Mouse (Mus musculus): ENCODE data around the gene Iqgap3. TPM values are rescaled to one million over a fixed set of nuclear protein-coding genes. Genes with fewer than 3 reads are reported as not detected.

Gene Iqgap3
- polyA plus RNA-seq, 1 experiment from 2014 or later: 32.3 TPM

- Histone ChIP-seq H3K27ac (ENCODE audit: poor library complexity, severe bottlenecking) (no peak overlapping the region), H3K9me3 (replicated peaks) (no peaks in the 10 kb centered on the region), H3K36me3 (peaks cover 86% of the 10 kb centered on the region), H3K4me3 (no peak overlapping the region), H3K4me1 (replicated peaks) (no peaks in the 10 kb centered on the region), H3K4me2 (no peak overlapping the region), H3K9ac (no peak overlapping the region), H3K27me3 (replicated peaks) (no peaks in the 10 kb centered on the region)
- 63% methylated on average over 6 of the region's 6 CpGs for WGBS
- ATAC-seq (ENCODE audit: insufficient number of reproducible peaks, low FRiP score): no peak
Observed at GRCm38 (mm10) chr3:88097666-88098065, 15.9 kb downstream of the Iqgap3 start.

DNA sequence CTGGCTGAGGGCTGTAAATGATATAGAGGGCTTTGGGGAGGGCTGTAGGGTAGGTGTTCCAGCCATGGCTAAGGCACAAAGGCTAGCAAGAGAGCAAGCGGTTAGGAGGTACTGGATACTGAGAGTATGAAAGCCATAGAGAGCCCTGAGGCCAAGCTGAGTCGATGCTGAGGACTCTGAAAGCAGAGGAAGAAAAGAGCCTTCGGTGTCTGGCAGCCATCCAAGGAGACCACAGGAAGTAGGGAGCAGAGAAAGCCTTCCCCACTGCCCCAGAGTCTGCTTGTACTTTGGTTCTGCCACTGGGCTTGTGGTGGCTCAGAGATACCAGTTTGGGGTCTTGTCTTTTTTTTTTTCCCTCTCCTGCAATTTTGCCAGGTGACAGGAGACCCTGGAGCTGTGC, 18.5 kb downstream of the Iqgap3 start:
- ATAC-seq (ENCODE audit: insufficient number of reproducible peaks, low FRiP score): no peak
- no peak overlapping the region for H3K27ac ChIP-seq (ENCODE audit: poor library complexity, severe bottlenecking)

GRCm38 (mm10) chr3:88101736-88102135, 20.0 kb downstream of the Iqgap3 start:
- H3K4me3 ChIP-seq: no peak overlapping the region
- no peaks in the 10 kb centered on the region for H3K4me1 ChIP-seq (replicated peaks)
- no peaks in the 10 kb centered on the region for H3K9me3 ChIP-seq (replicated peaks)
- peaks cover 94% of the 10 kb centered on the region for H3K36me3 ChIP-seq
- H3K27ac ChIP-seq (ENCODE audit: poor library complexity, severe bottlenecking): no peak overlapping the region
- no peak for ATAC-seq (ENCODE audit: insufficient number of reproducible peaks, low FRiP score)
- H3K4me2 ChIP-seq: no peak overlapping the region
- H3K9ac ChIP-seq: no peak overlapping the region
- no peaks in the 10 kb centered on the region for H3K27me3 ChIP-seq (replicated peaks)
- 87% methylated on average over 7 of the region's 7 CpGs for WGBS

More for the DNA sequence above, 18.5 kb downstream of the Iqgap3 start:
- Histone ChIP-seq H3K36me3 (peaks cover 88% of the 10 kb centered on the region), H3K4me2 (no peak overlapping the region), H3K9me3 (replicated peaks) (no peaks in the 10 kb centered on the region), H3K9ac (no peak overlapping the region), H3K27me3 (replicated peaks) (no peaks in the 10 kb centered on the region), H3K4me3 (no peak overlapping the region), H3K4me1 (replicated peaks) (no peaks in the 10 kb centered on the region)
- 71% methylated on average over 3 of the region's 3 CpGs for WGBS

DNA sequence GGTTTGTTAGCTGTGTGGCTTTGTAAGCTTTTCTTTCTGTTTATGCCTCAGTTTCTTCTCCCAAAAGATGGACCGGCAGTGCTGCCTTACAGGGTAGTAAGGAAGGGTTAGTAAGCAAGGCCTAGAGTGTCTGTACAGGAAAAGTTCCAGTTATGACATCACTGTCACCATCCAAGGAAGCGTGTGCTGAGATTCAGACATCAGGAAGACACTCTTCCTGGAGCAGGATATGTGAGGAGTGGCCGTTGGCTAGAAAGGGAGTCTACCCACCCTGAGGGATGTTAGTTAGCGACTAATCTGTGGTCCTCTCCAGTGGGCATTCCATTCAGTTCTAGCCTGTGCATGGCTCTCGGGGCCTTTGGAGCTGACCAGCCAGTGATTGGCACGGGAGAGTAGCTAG, 20.4 kb downstream of the Iqgap3 start:
- WGBS: 74% methylated on average over 6 of the region's 6 CpGs
- H3K27ac ChIP-seq (ENCODE audit: poor library complexity, severe bottlenecking): no peak overlapping the region

GRCm38 (mm10) chr3:88102611-88103010, 20.8 kb downstream of the Iqgap3 start:
- Histone ChIP-seq H3K36me3 (peaks cover 93% of the 10 kb centered on the region), H3K4me1 (replicated peaks) (no peaks in the 10 kb centered on the region), H3K9ac (no peak overlapping the region), H3K27me3 (replicated peaks) (no peaks in the 10 kb centered on the region), H3K4me3 (no peak overlapping the region), H3K4me2 (no peak overlapping the region), H3K27ac (ENCODE audit: poor library complexity, severe bottlenecking) (no peak overlapping the region), H3K9me3 (replicated peaks) (no peaks in the 10 kb centered on the region)
- 67% methylated on average over 6 of the region's 6 CpGs for WGBS
- no peak for ATAC-seq (ENCODE audit: insufficient number of reproducible peaks, low FRiP score)

More for the DNA sequence above, 20.4 kb downstream of the Iqgap3 start:
- peaks cover 93% of the 10 kb centered on the region for H3K36me3 ChIP-seq
- no peaks in the 10 kb centered on the region for H3K4me1 ChIP-seq (replicated peaks)
- ATAC-seq (ENCODE audit: insufficient number of reproducible peaks, low FRiP score): 0 out of 2 replicates have a peak, but pooled peaks have one; percentile 22
- no peaks in the 10 kb centered on the region for H3K27me3 ChIP-seq (replicated peaks)
- H3K9me3 ChIP-seq (replicated peaks): no peaks in the 10 kb centered on the region
- H3K9ac ChIP-seq: no peak overlapping the region
- H3K4me2 ChIP-seq: no peak overlapping the region
- no peak overlapping the region for H3K4me3 ChIP-seq

- Histone ChIP-seq H3K27me3 (replicated peaks) (no peaks in the 10 kb centered on the region), H3K4me1 (replicated peaks) (no peaks in the 10 kb centered on the region), H3K27ac (ENCODE audit: poor library complexity, severe bottlenecking) (no peak overlapping the region), H3K4me3 (no peak overlapping the region), H3K36me3 (peaks cover 96% of the 10 kb centered on the region), H3K4me2 (no peak overlapping the region), H3K9me3 (replicated peaks) (no peaks in the 10 kb centered on the region), H3K9ac (no peak overlapping the region)
- WGBS: 86% methylated on average over 4 of the region's 4 CpGs
- no peak for ATAC-seq (ENCODE audit: insufficient number of reproducible peaks, low FRiP score)
Observed at GRCm38 (mm10) chr3:88106126-88106525, 24.4 kb downstream of the Iqgap3 start.

- H3K4me2 ChIP-seq: no peak overlapping the region
Observed at GRCm38 (mm10) chr3:88109126-88109525, 27.4 kb downstream of the Iqgap3 start.

DNA sequence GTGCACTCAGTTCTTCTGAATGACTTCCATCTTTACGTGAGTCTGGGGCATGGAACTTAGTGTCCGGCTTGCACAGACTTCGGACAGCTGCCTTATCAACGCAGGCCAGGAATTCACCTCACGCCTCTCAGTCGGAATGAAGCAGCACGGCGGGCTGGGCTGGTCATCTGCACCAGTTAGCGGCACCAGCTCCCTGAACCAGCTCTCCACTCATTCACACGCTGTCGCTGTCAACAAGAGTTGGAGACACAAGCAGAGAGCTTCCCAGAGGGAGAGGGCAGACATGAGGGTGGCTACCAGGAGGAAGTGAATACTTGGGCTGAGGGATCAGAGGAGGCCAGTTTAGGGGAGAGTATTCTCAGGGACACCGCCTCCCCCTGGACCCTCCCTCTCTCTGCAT, 32.6 kb downstream of the Iqgap3 start:
- Histone ChIP-seq H3K4me1 (replicated peaks) (peaks cover 16% of the 10 kb centered on the region), H3K36me3 (peaks cover 95% of the 10 kb centered on the region), H3K4me3 (no peak overlapping the region), H3K9ac (0 out of 2 replicates have a peak overlapping the region, but pooled peaks have one; percentile 13), H3K27ac (ENCODE audit: poor library complexity, severe bottlenecking) (peak overlapping the region; percentile 70), H3K9me3 (replicated peaks) (no peaks in the 10 kb centered on the region), H3K27me3 (replicated peaks) (no peaks in the 10 kb centered on the region), H3K4me2 (no peak overlapping the region)
- peak; percentile 22; the same call in 1 of the 2 replicates for ATAC-seq (ENCODE audit: insufficient number of reproducible peaks, low FRiP score)
- 40% methylated on average over 12 of the region's 12 CpGs for WGBS

More at GRCm38 (mm10) chr3:88109126-88109525, 27.4 kb downstream of the Iqgap3 start:
- peaks cover 6% of the 10 kb centered on the region for H3K4me1 ChIP-seq (replicated peaks)
- H3K27me3 ChIP-seq (replicated peaks): no peaks in the 10 kb centered on the region
- ATAC-seq (ENCODE audit: insufficient number of reproducible peaks, low FRiP score): peak; percentile 17; the same call in 1 of the 2 replicates
- WGBS: 89% methylated on average over 6 of the region's 6 CpGs
- H3K9me3 ChIP-seq (replicated peaks): no peaks in the 10 kb centered on the region
- H3K27ac ChIP-seq (ENCODE audit: poor library complexity, severe bottlenecking): no peak overlapping the region
- H3K4me3 ChIP-seq: no peak overlapping the region
- peaks cover 95% of the 10 kb centered on the region for H3K36me3 ChIP-seq
- no peak overlapping the region for H3K9ac ChIP-seq

DNA sequence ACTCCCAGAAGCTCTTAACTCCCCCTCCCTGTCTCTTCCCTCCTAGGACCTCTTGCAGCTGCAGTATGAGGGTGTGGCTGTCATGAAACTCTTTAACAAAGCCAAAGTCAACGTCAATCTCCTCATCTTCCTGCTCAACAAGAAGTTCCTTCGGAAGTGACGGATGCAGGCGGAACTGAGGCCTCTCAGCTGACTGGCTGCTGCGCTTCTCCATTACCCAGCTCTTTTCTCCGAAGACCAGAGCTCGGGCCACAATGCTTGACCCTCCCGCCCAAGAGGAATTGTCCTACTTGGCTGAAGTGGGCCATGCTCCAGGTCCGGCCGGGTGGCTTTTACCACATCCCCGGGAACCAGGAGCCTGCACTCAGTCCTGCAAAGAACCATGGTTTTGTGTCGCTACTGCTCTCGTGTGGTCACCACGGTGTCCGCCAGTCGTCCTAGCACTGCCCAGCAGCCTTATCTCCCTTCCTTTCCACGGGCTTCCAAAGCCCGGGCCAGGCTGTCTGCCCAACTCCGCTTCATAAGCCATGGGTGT, 38.4 kb downstream of the Iqgap3 start:
- peak overlapping the region; percentile 88 for H3K27ac ChIP-seq (ENCODE audit: poor library complexity, severe bottlenecking)
- no peak overlapping the region for H3K4me2 ChIP-seq
- no peak overlapping the region for H3K9ac ChIP-seq
- no peak for ATAC-seq (ENCODE audit: insufficient number of reproducible peaks, low FRiP score)
- no peaks in the 10 kb centered on the region for H3K27me3 ChIP-seq (replicated peaks)
- peaks cover 36% of the 10 kb centered on the region for H3K4me1 ChIP-seq (replicated peaks)
- no peak overlapping the region for H3K4me3 ChIP-seq
- 52% methylated on average over 19 of the region's 19 CpGs for whole genome bisulfite sequencing
- H3K9me3 ChIP-seq (replicated peaks): no peaks in the 10 kb centered on the region
- peaks cover 45% of the 10 kb centered on the region for H3K36me3 ChIP-seq

DNA sequence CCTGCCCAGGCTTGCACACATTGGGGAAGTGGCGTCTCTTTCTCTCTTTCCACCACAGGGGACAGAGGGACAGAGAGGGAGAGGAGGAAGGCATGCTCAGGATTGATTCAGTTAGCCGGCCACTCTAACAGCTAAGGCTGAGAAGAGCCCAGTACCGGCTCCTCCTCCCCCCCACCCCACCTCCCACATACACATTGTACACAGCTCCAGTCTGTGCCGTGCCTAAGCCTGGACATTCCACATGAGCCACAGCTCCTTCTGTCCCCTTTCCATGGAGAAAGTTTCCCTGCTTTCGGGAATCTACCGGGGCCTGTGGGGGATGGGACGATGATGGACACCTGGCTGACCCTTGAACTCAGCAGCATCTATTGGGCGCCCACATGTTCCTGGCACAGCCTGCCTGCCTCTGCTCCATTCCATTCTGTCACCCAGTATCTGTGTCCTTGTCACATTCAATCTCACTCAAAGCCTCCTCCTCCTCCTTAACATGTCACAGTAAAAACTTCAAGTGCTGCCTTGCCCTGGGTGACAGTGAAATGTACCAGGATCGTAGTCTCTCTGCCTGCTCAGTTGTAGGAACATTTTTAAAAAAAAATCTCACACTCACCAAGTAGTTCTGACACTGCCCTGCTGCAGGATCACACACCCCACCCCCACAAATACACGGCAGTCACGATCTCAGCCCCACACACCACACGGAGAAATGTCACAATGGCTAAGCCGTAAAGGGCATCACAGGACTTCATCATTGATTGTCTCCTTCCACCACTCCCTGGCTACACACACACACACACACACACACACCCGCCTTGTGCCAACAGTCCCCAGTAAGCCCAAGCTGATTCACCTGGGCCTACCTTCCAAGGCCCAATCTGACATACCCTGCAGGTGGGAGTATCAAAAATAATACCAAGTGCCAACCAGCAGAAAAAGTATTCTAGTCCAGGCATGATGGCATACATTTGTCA, 39.7 kb downstream of the Iqgap3 start:
- WGBS: 35% methylated on average over 14 of the region's 14 CpGs
- Histone ChIP-seq H3K4me2 (no peak overlapping the region; the same call in 1 of the 2 replicates), H3K36me3 (peaks cover 35% of the 10 kb centered on the region), H3K27me3 (replicated peaks) (no peaks in the 10 kb centered on the region), H3K4me1 (replicated peaks) (peaks cover 42% of the 10 kb centered on the region), H3K9ac (no peak overlapping the region), H3K27ac (ENCODE audit: poor library complexity, severe bottlenecking) (peak overlapping the region; percentile 88), H3K9me3 (replicated peaks) (no peaks in the 10 kb centered on the region), H3K4me3 (no peak overlapping the region)
- peak; percentile 60 for ATAC-seq (ENCODE audit: insufficient number of reproducible peaks, low FRiP score)

DNA sequence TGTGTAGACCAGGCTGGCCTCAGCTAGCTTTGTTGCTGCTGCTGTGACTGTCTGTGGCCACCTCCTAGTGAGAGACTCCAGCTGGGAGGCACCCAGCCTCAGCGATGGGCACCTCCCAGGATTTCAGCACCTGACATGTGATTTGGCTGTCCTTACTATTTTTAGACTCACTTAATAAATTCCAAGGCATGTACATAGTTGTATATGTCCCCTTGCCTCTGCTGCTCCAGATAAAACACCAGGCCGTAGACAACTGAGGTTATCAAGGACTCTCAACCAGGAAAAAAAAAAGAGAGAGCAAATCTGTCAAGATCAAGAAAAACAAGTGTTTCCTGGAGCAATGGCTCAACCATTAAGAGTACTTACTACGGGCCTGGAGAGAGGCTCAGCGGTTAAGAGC, 43.4 kb downstream of the Iqgap3 start:
- H3K4me1 ChIP-seq (replicated peaks): peaks cover 35% of the 10 kb centered on the region
- peak; percentile 19; the same call in 1 of the 2 replicates for ATAC-seq (ENCODE audit: insufficient number of reproducible peaks, low FRiP score)
- H3K4me2 ChIP-seq: no peak overlapping the region
- WGBS: 17% methylated on average over 4 of the region's 4 CpGs
- H3K36me3 ChIP-seq: no peaks in the 10 kb centered on the region
- no peaks in the 10 kb centered on the region for H3K27me3 ChIP-seq (replicated peaks)
- no peak overlapping the region for H3K4me3 ChIP-seq
- H3K9me3 ChIP-seq (replicated peaks): peaks cover 3% of the 10 kb centered on the region; the same call in 1 of the 2 replicates
- H3K27ac ChIP-seq (ENCODE audit: poor library complexity, severe bottlenecking): peak overlapping the region; percentile 44
- H3K9ac ChIP-seq: no peak overlapping the region
